Mouse (Mus musculus) embryonic fibroblast, embryonic 13.5 days (primary cell): Measurements from ENCODE around the gene Gnb1.

Source experiments
- CTCF ChIP-seq: IDR thresholded peaks from 2 replicates; pipeline ENCODE4 v1.5.1; 2011; ENCODE audit warnings: mild to moderate bottlenecking, control low read depth, low read length, moderate library complexity, borderline replicate concordance; ENCODE audit not compliant: insufficient read depth
- POLR2A ChIP-seq: IDR thresholded peaks from 2 replicates; pipeline ENCODE4 v1.6.1; 2011; ENCODE audit warnings: low read depth, mild to moderate bottlenecking, control low read depth, low read length, moderate library complexity

DNA sequence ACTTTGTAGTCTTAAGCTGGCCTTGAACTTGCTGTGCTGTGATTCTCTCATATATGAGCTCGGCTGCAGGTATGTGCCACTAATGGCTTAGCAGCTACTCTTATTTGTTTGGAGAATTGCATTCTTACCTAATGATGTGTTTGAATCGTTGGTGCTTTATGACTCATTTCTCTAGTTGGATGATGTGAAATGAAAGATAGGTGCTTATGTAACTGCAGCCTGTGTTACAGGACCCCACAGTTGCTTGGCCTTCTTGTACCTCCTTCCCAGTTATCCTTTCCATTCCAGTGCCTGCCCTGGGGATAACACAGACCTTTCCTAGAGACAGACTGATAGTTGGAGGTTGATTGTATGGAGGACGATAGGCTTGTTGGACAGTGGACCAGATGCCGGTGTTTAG is 17.5 kb downstream of the Gnb1 start:
- TF ChIP-seq CTCF (no peak), POLR2A (no peak)
